Mouse (Mus musculus) E14TG2a.4 (cell line): ENCODE measurements around the gene Ccm2.

Experiments used
- CTCF ChIP-seq: conservative IDR thresholded peaks from 2 replicates; pipeline ENCODE4 v1.5.1; 2014; ENCODE audit warnings: low read length
- NANOG ChIP-seq: IDR thresholded peaks from 2 replicates; pipeline ENCODE4 v1.6.1; 2014; ENCODE audit warnings: borderline replicate concordance, low read length, mixed read lengths

GRCm38 (mm10) chr11:6629655-6630054, 83.0 kb downstream of the Ccm2 start:
- TF ChIP-seq CTCF (peak; percentile 38), NANOG (no peak)
